Mouse (Mus musculus): Measurements from ENCODE around the gene Cat. TPM values are rescaled to one million over a fixed set of nuclear protein-coding genes. Genes with fewer than 3 reads are reported as not detected.

Gene Cat
- polyA plus RNA-seq, 1 experiment from 2014 or later, result 101 TPM

GRCm38 (mm10) chr2:103457048-103457447, 27.9 kb downstream of the Cat start:
- H3K9ac ChIP-seq (ENCODE audit: low read depth, low read length), result no peak overlapping the region
- 78% methylated on average over 5 of the region's 5 CpGs for WGBS (ENCODE audit: insufficient replicate concordance)
- H3K4me1 ChIP-seq (ENCODE audit: control insufficient read depth, insufficient read depth, low read length), result no peaks in the 10 kb centered on the region
- H3K27me3 ChIP-seq (ENCODE audit: control insufficient read depth, insufficient read depth, low read length), result no peaks in the 10 kb centered on the region
- H3K36me3 ChIP-seq (ENCODE audit: control insufficient read depth, insufficient read depth, low read length), result peaks cover 33% of the 10 kb centered on the region
- ATAC-seq (replicated peaks; ENCODE audit: insufficient number of reproducible peaks, low FRiP score, low TSS enrichment), result no peak
- H3K9me3 ChIP-seq (replicated peaks; ENCODE audit: control insufficient read depth, low read length), result no peaks in the 10 kb centered on the region
- H3K4me2 ChIP-seq, result no peak overlapping the region
- no peak overlapping the region for H3K27ac ChIP-seq (ENCODE audit: low read depth, low read length)
- no peak overlapping the region for H3K4me3 ChIP-seq (ENCODE audit: low read depth, low read length)

DNA sequence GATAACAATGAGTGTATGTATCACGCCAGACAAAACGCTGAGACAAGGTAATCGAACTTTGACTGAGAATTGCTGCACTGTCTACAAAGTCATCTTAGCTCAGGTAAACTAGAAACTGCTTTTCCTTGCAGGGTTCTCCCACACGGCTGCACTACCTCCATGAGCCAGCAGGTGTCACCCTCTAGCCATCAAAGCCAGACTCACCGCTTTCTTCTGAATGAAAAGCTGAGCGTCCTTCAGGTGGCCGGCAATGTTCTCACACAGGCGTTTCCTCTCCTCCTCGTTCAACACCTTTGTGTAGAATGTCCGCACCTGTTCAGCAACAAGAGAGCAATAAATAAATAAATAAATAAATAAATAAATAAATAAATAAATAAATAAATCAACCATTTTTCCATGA, 28.3 kb downstream of the Cat start:
- Histone ChIP-seq H3K36me3 (ENCODE audit: control insufficient read depth, insufficient read depth, low read length) (peaks cover 34% of the 10 kb centered on the region), H3K27ac (ENCODE audit: low read depth, low read length) (no peak overlapping the region), H3K27me3 (ENCODE audit: control insufficient read depth, insufficient read depth, low read length) (no peaks in the 10 kb centered on the region), H3K4me1 (ENCODE audit: control insufficient read depth, insufficient read depth, low read length) (no peaks in the 10 kb centered on the region), H3K4me2 (no peak overlapping the region), H3K9ac (ENCODE audit: low read depth, low read length) (no peak overlapping the region), H3K4me3 (ENCODE audit: low read depth, low read length) (no peak overlapping the region), H3K9me3 (replicated peaks; ENCODE audit: control insufficient read depth, low read length) (no peaks in the 10 kb centered on the region)
- no peak for ATAC-seq (replicated peaks; ENCODE audit: insufficient number of reproducible peaks, low FRiP score, low TSS enrichment)
- 22% methylated on average over 10 of the region's 10 CpGs for WGBS (ENCODE audit: insufficient replicate concordance)

DNA sequence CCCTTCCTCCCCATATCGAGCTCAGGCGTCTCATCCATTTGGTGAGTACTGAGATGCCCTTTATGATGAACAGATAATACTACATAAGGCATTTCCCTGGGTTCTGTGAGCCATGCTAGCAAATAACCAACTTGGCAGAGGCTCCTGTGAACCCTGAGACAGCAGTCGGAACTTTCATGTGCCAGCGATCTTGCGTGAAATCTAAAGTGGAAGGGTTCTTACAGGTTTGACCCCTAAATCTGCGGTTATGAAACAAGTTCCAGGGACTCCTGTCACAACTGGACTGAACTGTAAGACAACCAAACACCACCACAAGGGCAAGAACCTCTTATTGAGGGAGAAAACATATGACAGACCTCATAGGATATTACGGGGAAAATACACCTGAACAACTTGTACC, 29.2 kb downstream of the Cat start:
- 94% methylated on average over 7 of the region's 7 CpGs for WGBS (ENCODE audit: insufficient replicate concordance)
- no peaks in the 10 kb centered on the region for H3K27me3 ChIP-seq (ENCODE audit: control insufficient read depth, insufficient read depth, low read length)
- H3K9me3 ChIP-seq (replicated peaks; ENCODE audit: control insufficient read depth, low read length), result no peaks in the 10 kb centered on the region
- no peak overlapping the region for H3K9ac ChIP-seq (ENCODE audit: low read depth, low read length)
- H3K27ac ChIP-seq (ENCODE audit: low read depth, low read length), result no peak overlapping the region
- H3K4me3 ChIP-seq (ENCODE audit: low read depth, low read length), result no peak overlapping the region
- no peak overlapping the region for H3K4me2 ChIP-seq
- H3K4me1 ChIP-seq (ENCODE audit: control insufficient read depth, insufficient read depth, low read length), result no peaks in the 10 kb centered on the region
- no peak for ATAC-seq (replicated peaks; ENCODE audit: insufficient number of reproducible peaks, low FRiP score, low TSS enrichment)
- peaks cover 35% of the 10 kb centered on the region for H3K36me3 ChIP-seq (ENCODE audit: control insufficient read depth, insufficient read depth, low read length)

GRCm38 (mm10) chr2:103452550-103452949, 32.4 kb downstream of the Cat start:
- Histone ChIP-seq H3K4me3 (ENCODE audit: low read depth, low read length) (no peak overlapping the region), H3K27me3 (ENCODE audit: control insufficient read depth, insufficient read depth, low read length) (no peaks in the 10 kb centered on the region; the same call in 1 of the 2 replicates), H3K27ac (ENCODE audit: low read depth, low read length) (no peak overlapping the region), H3K9me3 (replicated peaks; ENCODE audit: control insufficient read depth, low read length) (no peaks in the 10 kb centered on the region), H3K4me1 (ENCODE audit: control insufficient read depth, insufficient read depth, low read length) (0 out of 2 replicates have a peak, but pooled peaks cover 2% of the 10 kb centered on the region), H3K9ac (ENCODE audit: low read depth, low read length) (no peak overlapping the region), H3K4me2 (no peak overlapping the region), H3K36me3 (ENCODE audit: control insufficient read depth, insufficient read depth, low read length) (peaks cover 18% of the 10 kb centered on the region; the same call in 1 of the 2 replicates)
- WGBS (ENCODE audit: insufficient replicate concordance), result 82% methylated on average over 5 of the region's 5 CpGs
- ATAC-seq (replicated peaks; ENCODE audit: insufficient number of reproducible peaks, low FRiP score, low TSS enrichment), result no peak

GRCm38 (mm10) chr2:103450267-103450666, 34.7 kb downstream of the Cat start:
- Histone ChIP-seq H3K4me1 (ENCODE audit: control insufficient read depth, insufficient read depth, low read length) (0 out of 2 replicates have a peak, but pooled peaks cover 2% of the 10 kb centered on the region), H3K27me3 (ENCODE audit: control insufficient read depth, insufficient read depth, low read length) (peaks cover 3% of the 10 kb centered on the region; the same call in 1 of the 2 replicates)

DNA sequence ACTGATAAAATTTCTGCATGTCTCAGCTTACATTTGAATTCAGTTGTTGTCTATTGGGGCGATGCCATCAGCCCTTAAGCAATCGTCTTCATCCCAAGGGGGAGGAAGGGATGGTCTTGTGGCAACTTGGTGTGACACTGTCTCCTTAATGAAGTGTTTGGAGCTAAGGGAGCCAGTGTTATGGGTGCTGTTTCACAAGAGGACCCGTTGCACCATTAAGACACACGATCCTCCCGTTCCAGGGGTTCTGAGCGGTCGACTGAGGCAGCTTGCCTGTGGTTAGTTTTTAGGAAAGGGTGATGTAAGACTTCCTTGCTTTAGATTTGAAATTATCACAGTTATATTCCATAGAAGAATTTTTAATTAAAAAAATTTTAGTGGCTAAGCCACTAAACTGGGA, 35.1 kb downstream of the Cat start:
- no peak overlapping the region for H3K9ac ChIP-seq (ENCODE audit: low read depth, low read length)
- 76% methylated on average over 7 of the region's 7 CpGs for WGBS (ENCODE audit: insufficient replicate concordance)

More at GRCm38 (mm10) chr2:103450267-103450666, 34.7 kb downstream of the Cat start:
- Histone ChIP-seq H3K4me2 (no peak overlapping the region), H3K27ac (ENCODE audit: low read depth, low read length) (no peak overlapping the region), H3K9ac (ENCODE audit: low read depth, low read length) (no peak overlapping the region), H3K9me3 (replicated peaks; ENCODE audit: control insufficient read depth, low read length) (no peaks in the 10 kb centered on the region), H3K36me3 (ENCODE audit: control insufficient read depth, insufficient read depth, low read length) (peaks cover 13% of the 10 kb centered on the region; the same call in 1 of the 2 replicates), H3K4me3 (ENCODE audit: low read depth, low read length) (no peak overlapping the region)
- ATAC-seq (replicated peaks; ENCODE audit: insufficient number of reproducible peaks, low FRiP score, low TSS enrichment), result no peak
- 86% methylated on average over 8 of the region's 8 CpGs for WGBS (ENCODE audit: insufficient replicate concordance)

GRCm38 (mm10) chr2:103448947-103449560, 35.9 kb downstream of the Cat start:
- 0 out of 2 replicates have a peak overlapping the region, but pooled peaks have one; percentile 14 for H3K4me2 ChIP-seq
- no peak overlapping the region for H3K27ac ChIP-seq (ENCODE audit: low read depth, low read length)
- 0 out of 2 replicates have a peak, but pooled peaks cover 2% of the 10 kb centered on the region for H3K4me1 ChIP-seq (ENCODE audit: control insufficient read depth, insufficient read depth, low read length)
- ATAC-seq (replicated peaks; ENCODE audit: insufficient number of reproducible peaks, low FRiP score, low TSS enrichment), result no peak
- WGBS (ENCODE audit: insufficient replicate concordance), result 38% methylated on average over 14 of the region's 14 CpGs
- H3K9ac ChIP-seq (ENCODE audit: low read depth, low read length), result no peak overlapping the region
- no peaks in the 10 kb centered on the region for H3K9me3 ChIP-seq (replicated peaks; ENCODE audit: control insufficient read depth, low read length)
- no peak overlapping the region for H3K4me3 ChIP-seq (ENCODE audit: low read depth, low read length)
- peaks cover 3% of the 10 kb centered on the region; the same call in 1 of the 2 replicates for H3K27me3 ChIP-seq (ENCODE audit: control insufficient read depth, insufficient read depth, low read length)
- H3K36me3 ChIP-seq (ENCODE audit: control insufficient read depth, insufficient read depth, low read length), result peaks cover 9% of the 10 kb centered on the region; the same call in 1 of the 2 replicates

More for the DNA sequence above, 35.1 kb downstream of the Cat start:
- H3K27me3 ChIP-seq (ENCODE audit: control insufficient read depth, insufficient read depth, low read length), result peaks cover 3% of the 10 kb centered on the region; the same call in 1 of the 2 replicates
- no peak overlapping the region for H3K4me3 ChIP-seq (ENCODE audit: low read depth, low read length)
- no peak for ATAC-seq (replicated peaks; ENCODE audit: insufficient number of reproducible peaks, low FRiP score, low TSS enrichment)
- 0 out of 2 replicates have a peak, but pooled peaks cover 2% of the 10 kb centered on the region for H3K4me1 ChIP-seq (ENCODE audit: control insufficient read depth, insufficient read depth, low read length)
- peaks cover 10% of the 10 kb centered on the region; the same call in 1 of the 2 replicates for H3K36me3 ChIP-seq (ENCODE audit: control insufficient read depth, insufficient read depth, low read length)
- H3K4me2 ChIP-seq, result no peak overlapping the region
- H3K9me3 ChIP-seq (replicated peaks; ENCODE audit: control insufficient read depth, low read length), result no peaks in the 10 kb centered on the region
- no peak overlapping the region for H3K27ac ChIP-seq (ENCODE audit: low read depth, low read length)

- H3K27ac ChIP-seq (ENCODE audit: low read depth, low read length), result no peak overlapping the region
- whole genome bisulfite sequencing (ENCODE audit: insufficient replicate concordance), result 83% methylated on average over 6 of the region's 6 CpGs
- H3K9me3 ChIP-seq (replicated peaks; ENCODE audit: control insufficient read depth, low read length), result no peaks in the 10 kb centered on the region
- no peak overlapping the region for H3K9ac ChIP-seq (ENCODE audit: low read depth, low read length)
- no peaks in the 10 kb centered on the region for H3K36me3 ChIP-seq (ENCODE audit: control insufficient read depth, insufficient read depth, low read length)
- no peak overlapping the region for H3K4me2 ChIP-seq
- peaks cover 3% of the 10 kb centered on the region; the same call in 1 of the 2 replicates for H3K27me3 ChIP-seq (ENCODE audit: control insufficient read depth, insufficient read depth, low read length)
- no peak for ATAC-seq (replicated peaks; ENCODE audit: insufficient number of reproducible peaks, low FRiP score, low TSS enrichment)
- 0 out of 2 replicates have a peak, but pooled peaks cover 2% of the 10 kb centered on the region for H3K4me1 ChIP-seq (ENCODE audit: control insufficient read depth, insufficient read depth, low read length)
- no peak overlapping the region for H3K4me3 ChIP-seq (ENCODE audit: low read depth, low read length)
Measured at GRCm38 (mm10) chr2:103446326-103446725, 38.6 kb downstream of the Cat start.
